Mouse (Mus musculus): ENCODE results near the gene Ccdc151.

Gene Ccdc151

GRCm38 (mm10) chr9:22002194-22003162, at the start of gene Ccdc151, which contains the start of gene Prkcsh:
Ccdc151 (minus strand) TSS chr9:22002634.
Prkcsh (plus strand) TSS chr9:22002806.
- DNase-seq (ENCODE audit: low spot score), result peak; percentile 92

GRCm38 (mm10) chr9:22051958-22052254, 49.5 kb upstream of the Ccdc151 start, which contains the start of gene Elavl3:
Elavl3 (minus strand) TSS chr9:22052023.
- no peak for DNase-seq (ENCODE audit: low spot score)

GRCm38 (mm10) chr9:22051161-22051957, 48.9 kb upstream of the Ccdc151 start:
- DNase-seq (ENCODE audit: low spot score), result no peak

- DNase-seq (ENCODE audit: low spot score), result no peak
Measured at GRCm38 (mm10) chr9:22050351-22050889, 48.0 kb upstream of the Ccdc151 start.

- no peak for DNase-seq (ENCODE audit: low spot score)
Measured at GRCm38 (mm10) chr9:22049721-22050270, 47.4 kb upstream of the Ccdc151 start.

- no peak for DNase-seq (ENCODE audit: low spot score)
Measured at GRCm38 (mm10) chr9:22049315-22049714, 46.9 kb upstream of the Ccdc151 start.

GRCm38 (mm10) chr9:22047329-22047728, 44.9 kb upstream of the Ccdc151 start:
- DNase-seq (ENCODE audit: low spot score), result no peak

GRCm38 (mm10) chr9:22041832-22042231, 39.4 kb upstream of the Ccdc151 start:
- DNase-seq (ENCODE audit: low spot score), result no peak

GRCm38 (mm10) chr9:22037826-22038225, 35.4 kb upstream of the Ccdc151 start:
- DNase-seq (ENCODE audit: low spot score), result no peak

- DNase-seq (ENCODE audit: low spot score), result no peak
Measured at GRCm38 (mm10) chr9:22035300-22036044, 33.0 kb upstream of the Ccdc151 start.

GRCm38 (mm10) chr9:22030386-22030785, 28.0 kb upstream of the Ccdc151 start:
- no peak for DNase-seq (ENCODE audit: low spot score)

GRCm38 (mm10) chr9:22028467-22028866, 26.0 kb upstream of the Ccdc151 start:
- DNase-seq (ENCODE audit: low spot score), result no peak

- no peak for DNase-seq (ENCODE audit: low spot score)
Measured at GRCm38 (mm10) chr9:22024592-22024991, 22.2 kb upstream of the Ccdc151 start.

- DNase-seq (ENCODE audit: low spot score), result no peak
Measured at GRCm38 (mm10) chr9:22017208-22017825, 14.9 kb upstream of the Ccdc151 start.

- DNase-seq (ENCODE audit: low spot score), result no peak
Measured at GRCm38 (mm10) chr9:22016245-22016644, 13.8 kb upstream of the Ccdc151 start.

- DNase-seq (ENCODE audit: low spot score), result no peak
Measured at GRCm38 (mm10) chr9:22012731-22013130, 10.3 kb upstream of the Ccdc151 start.

GRCm38 (mm10) chr9:22011055-22011454, 8.6 kb upstream of the Ccdc151 start:
- no peak for DNase-seq (ENCODE audit: low spot score)

GRCm38 (mm10) chr9:22004546-22004945, 2.1 kb upstream of the Ccdc151 start:
- DNase-seq (ENCODE audit: low spot score), result no peak

GRCm38 (mm10) chr9:22003163-22003554, 725 bp upstream of the Ccdc151 start:
- DNase-seq (ENCODE audit: low spot score), result no peak

- DNase-seq (ENCODE audit: low spot score), result no peak
Measured at GRCm38 (mm10) chr9:22001633-22002032, 801 bp downstream of the Ccdc151 start.

- DNase-seq (ENCODE audit: low spot score), result no peak
Measured at GRCm38 (mm10) chr9:22000296-22000695, 2.1 kb downstream of the Ccdc151 start.

Data from ovary, postnatal 10 days (tissue).